Mouse (Mus musculus): ENCODE measurements around the gene Gm7735.
"Not testable (repeated sequence)": the region's sequence is repeated elsewhere in the genome, so short reads cannot be mapped to it uniquely, and the experiment has no call there.

Gene Gm7735

DNA sequence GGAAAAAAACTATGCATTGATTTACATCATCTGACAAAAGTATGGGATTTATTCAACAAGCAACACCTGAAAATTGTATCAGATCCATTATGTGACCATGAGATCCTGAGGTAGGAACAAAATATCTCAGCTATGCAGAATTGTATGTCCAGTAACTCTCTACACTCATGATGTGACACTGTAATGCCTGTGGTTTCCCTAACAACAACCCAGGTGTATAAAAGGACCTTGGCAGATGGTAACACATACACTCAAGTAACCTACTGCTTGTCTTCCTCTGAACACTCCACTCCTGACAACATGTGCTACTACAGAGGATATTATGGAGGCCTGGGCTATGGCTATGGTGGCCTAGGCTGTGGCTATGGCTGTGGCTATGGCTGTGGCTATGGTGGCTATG lies at the start of gene Gm7735:
Gm7735 (plus strand) TSS at position 301 of the 400 bp plus-strand sequence.
- DNase-seq (ENCODE audit: low spot score in 2 of 2), result not testable (repeated sequence)

DNA sequence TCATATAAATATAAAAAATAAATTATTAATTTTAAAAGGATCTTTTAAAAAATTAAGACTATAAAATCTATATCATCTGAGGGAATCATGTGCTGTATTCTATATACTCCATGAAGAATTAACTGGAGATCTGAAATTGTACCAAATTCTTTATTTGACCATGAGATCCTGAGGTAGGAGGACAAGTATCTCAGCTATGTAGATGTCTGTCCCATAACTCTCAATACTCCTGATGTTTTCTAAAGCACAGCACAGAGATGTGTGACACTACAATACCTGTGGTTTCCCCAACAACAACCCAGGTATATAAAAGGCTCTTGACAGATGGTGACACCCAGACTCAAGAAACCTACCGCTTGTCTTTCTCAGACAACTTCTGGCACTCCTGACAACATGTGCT lies 28.7 kb upstream of the Gm7735 start, which contains the start of gene Gm6358:
Gm6358 (plus strand) TSS at position 301 of the 400 bp plus-strand sequence.
- no peak for DNase-seq (ENCODE audit: low spot score in 2 of 2)

DNA sequence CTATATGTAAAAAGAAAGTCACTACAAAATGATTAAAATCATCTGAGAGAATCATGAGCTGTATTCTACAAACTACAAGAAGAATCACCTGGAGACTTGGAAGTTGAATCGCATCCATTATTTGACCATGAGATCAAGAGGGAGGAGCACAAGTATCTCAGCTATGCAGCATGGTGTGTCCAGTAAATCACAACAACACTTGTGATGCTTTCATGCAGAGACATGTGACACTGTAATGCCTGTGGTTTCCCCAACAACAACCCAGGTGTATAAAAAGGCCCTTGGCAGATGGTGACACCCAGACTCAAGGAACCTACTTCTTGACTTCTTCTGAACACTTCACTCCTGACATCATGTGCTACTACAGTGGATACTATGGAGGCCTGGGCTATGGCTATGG lies 18.5 kb upstream of the Gm7735 start, which contains the start of gene Gm10061:
Gm10061 (plus strand) TSS at position 301 of the 400 bp plus-strand sequence.
- no peak for DNase-seq (ENCODE audit: low spot score in 2 of 2)

DNA sequence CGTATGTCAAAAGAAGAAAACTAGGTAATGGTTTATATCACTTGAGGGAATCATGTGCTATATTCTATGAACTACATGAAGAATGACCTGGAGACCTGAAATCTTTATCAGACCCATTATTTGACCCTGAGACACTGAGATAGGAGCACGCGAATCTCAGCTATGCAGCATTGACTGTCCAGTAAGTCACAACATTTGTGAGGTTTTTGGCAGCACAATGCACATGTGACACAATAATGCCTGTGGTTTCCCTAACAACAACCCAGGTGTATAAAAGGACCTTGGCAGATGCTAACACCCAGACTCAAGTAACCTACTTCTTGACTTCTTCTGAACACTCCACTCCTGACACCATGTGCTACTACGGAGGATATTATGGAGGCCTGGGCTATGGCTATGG lies 11.6 kb upstream of the Gm7735 start, which contains the start of gene Gm9789:
Gm9789 (plus strand) TSS at position 301 of the 400 bp plus-strand sequence.
- DNase-seq (ENCODE audit: low spot score in 2 of 2), result no peak

DNA sequence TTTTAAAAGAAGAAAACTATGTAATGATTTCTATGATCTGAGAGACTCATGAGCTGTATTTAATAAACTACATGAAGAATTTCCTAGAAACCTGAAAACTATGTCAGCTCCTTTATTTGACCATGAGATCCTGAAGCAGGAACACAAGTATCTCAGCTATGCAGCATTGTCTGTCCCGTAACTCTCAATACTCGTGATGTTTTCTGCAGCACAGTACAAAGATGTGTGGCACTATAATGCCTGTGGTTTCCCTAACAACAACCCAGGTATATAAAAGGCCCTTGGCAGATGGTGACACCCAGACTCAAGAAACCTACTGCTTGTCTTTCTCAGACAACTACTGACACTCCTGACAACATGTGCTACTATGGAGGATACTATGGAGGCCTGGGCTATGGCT lies 5.1 kb downstream of the Gm7735 start, which contains the start of gene 1110057P08Rik:
1110057P08Rik (plus strand) TSS at position 301 of the 400 bp plus-strand sequence.
- no peak for DNase-seq (ENCODE audit: low spot score in 2 of 2)

DNA sequence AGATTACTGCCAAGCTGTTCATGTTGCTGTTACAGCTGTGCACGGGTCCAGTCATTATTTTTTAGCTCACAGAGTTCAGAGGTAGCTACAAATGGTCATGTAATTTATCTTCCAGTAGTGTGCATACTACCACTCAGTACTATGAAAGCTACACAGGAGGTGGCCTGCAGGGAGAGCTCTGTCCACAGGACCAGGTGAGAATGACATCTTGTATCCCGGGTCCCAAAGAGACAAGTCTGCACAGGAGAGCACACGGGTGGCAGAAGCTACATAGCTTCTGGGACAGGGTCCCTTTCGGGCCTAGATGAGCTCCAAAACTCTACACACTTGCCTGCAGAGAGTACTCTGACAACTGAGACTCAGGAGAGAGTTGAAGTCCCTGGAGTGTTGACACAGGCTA lies 19.3 kb downstream of the Gm7735 start:
- DNase-seq (ENCODE audit: low spot score in 2 of 2), result no peak

DNA sequence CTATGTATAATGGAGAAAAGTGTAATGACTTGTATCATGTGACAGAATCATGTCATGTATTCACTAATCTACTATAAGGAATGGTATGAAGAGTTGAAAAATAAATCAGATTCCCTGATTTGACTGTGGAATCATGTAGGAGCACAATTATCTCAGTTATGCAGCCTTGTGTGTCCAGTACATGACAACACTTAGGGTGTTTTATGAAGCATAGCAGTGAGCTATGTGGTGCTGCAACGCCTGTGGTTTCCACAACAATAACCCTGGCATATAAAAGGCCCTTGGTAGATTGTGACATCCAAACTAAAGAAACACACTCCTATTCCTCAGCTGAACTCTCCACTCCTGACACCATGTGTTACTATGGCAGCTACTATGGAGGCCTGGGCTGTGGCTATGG lies 36.3 kb downstream of the Gm7735 start, which contains the start of gene Krtap20-2:
Krtap20-2 (plus strand) TSS at position 301 of the 400 bp plus-strand sequence.
- no peak for DNase-seq (ENCODE audit: low spot score in 2 of 2)

Data from thymus, postnatal 10 days (tissue).